Mouse (Mus musculus): Measurements from ENCODE around the gene Tmc6.

DNA sequence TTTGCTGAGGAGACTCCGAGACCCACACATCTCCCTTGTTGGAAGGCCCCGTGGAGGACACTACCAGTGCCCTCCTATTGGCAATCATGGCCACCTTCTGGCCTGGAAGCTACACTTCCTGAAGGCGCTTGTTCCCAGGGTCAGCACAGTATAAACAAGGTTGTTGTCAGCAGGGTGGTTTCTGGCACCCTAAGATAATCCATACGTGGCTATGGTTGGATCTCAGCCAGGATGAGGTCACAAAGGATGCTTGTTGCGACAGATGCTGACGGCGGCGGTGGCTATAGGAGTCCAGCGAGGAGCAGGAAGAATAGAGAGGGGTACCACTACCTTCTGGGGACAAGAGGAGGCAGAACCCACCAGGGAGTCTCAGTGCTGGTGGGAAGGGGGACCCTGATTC, 48.4 kb upstream of the Tmc6 start:
- TF ChIP-seq GATA1 (IDR thresholded peaks at IDR 0.05; ENCODE audit: borderline replicate concordance, low read length): no peak
- TF ChIP-seq FLI1 (IDR thresholded peaks at IDR 0.05; ENCODE audit: low read length): no peak

Measured in megakaryocyte, embryonic 14.5 days (primary cell).